Mouse (Mus musculus): ENCODE results near the gene Pold2. TPM values are rescaled to one million over a fixed set of nuclear protein-coding genes. Genes with fewer than 3 reads are reported as not detected.

The Pold2 gene
- polyA plus RNA-seq, 1 experiment from 2014 or later: 141 TPM

- Histone ChIP-seq H3K27me3 (no peaks in the 10 kb centered on the region), H3K36me3 (no peaks in the 10 kb centered on the region), H3K9me3 (replicated peaks) (no peaks in the 10 kb centered on the region), H3K4me3 (replicated peaks) (no peak overlapping the region), H3K9ac (no peak overlapping the region), H3K4me1 (peaks cover 36% of the 10 kb centered on the region), H3K27ac (peak overlapping the region; percentile 60), H3K4me2 (no peak overlapping the region)
- ATAC-seq (replicated peaks; ENCODE audit: low FRiP score): peak; percentile 62
- 19% methylated on average over 1 of the region's 1 CpGs for WGBS
Observed at GRCm38 (mm10) chr11:5852314-5852713, 25.8 kb downstream of the Pold2 start.

- Histone ChIP-seq H3K9me3 (replicated peaks) (no peaks in the 10 kb centered on the region), H3K4me2 (no peak overlapping the region), H3K27me3 (no peaks in the 10 kb centered on the region), H3K4me3 (replicated peaks) (no peak overlapping the region), H3K9ac (no peak overlapping the region), H3K27ac (peak overlapping the region; percentile 60; the same call in 1 of the 2 replicates), H3K36me3 (no peaks in the 10 kb centered on the region), H3K4me1 (peaks cover 36% of the 10 kb centered on the region)
- ATAC-seq (replicated peaks; ENCODE audit: low FRiP score): no peak
- 49% methylated on average over 4 of the region's 4 CpGs for WGBS
Observed at GRCm38 (mm10) chr11:5851021-5851736, 26.9 kb downstream of the Pold2 start.

GRCm38 (mm10) chr11:5850452-5850851, 27.6 kb downstream of the Pold2 start:
- no peak for ATAC-seq (replicated peaks; ENCODE audit: low FRiP score)
- 59% methylated on average over 5 of the region's 5 CpGs for WGBS
- Histone ChIP-seq H3K36me3 (no peaks in the 10 kb centered on the region), H3K9ac (no peak overlapping the region), H3K27me3 (no peaks in the 10 kb centered on the region), H3K9me3 (replicated peaks) (no peaks in the 10 kb centered on the region), H3K4me3 (replicated peaks) (no peak overlapping the region), H3K27ac (no peak overlapping the region), H3K4me1 (peaks cover 30% of the 10 kb centered on the region), H3K4me2 (no peak overlapping the region)

DNA sequence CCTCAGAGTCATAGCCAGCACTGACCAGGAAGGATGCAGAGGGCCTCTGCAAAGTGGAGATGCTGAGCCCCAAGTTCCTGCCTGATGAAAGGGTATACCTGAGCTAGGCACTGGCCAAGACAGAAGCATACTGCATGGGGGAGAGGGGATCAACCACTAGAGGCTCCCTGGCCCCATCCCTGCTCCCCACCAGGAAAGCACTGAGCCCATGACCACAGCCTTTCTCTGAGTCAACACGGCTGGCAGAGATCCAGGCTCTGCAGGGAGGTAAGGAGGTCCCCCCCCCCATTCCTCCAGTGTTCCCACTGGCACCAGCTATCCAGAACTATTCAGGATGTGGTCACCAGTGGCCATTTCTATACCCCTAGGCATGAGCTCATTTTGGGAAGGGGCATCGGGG, 28.8 kb downstream of the Pold2 start:
- 76% methylated on average over 2 of the region's 2 CpGs for WGBS
- Histone ChIP-seq H3K27me3 (no peaks in the 10 kb centered on the region), H3K36me3 (no peaks in the 10 kb centered on the region), H3K9me3 (replicated peaks) (no peaks in the 10 kb centered on the region), H3K4me2 (no peak overlapping the region), H3K4me1 (peaks cover 30% of the 10 kb centered on the region), H3K4me3 (replicated peaks) (no peak overlapping the region), H3K27ac (no peak overlapping the region), H3K9ac (no peak overlapping the region)
- ATAC-seq (replicated peaks; ENCODE audit: low FRiP score): no peak

GRCm38 (mm10) chr11:5848741-5849140, 29.4 kb downstream of the Pold2 start:
- 67% methylated on average over 6 of the region's 6 CpGs for WGBS

GRCm38 (mm10) chr11:5846639-5847345, 31.3 kb downstream of the Pold2 start:
- H3K9ac ChIP-seq: no peak overlapping the region
- H3K27ac ChIP-seq: peak overlapping the region; percentile 49; the same call in 1 of the 2 replicates
- no peak for ATAC-seq (replicated peaks; ENCODE audit: low FRiP score)
- WGBS: 53% methylated on average over 7 of the region's 7 CpGs
- H3K4me2 ChIP-seq: no peak overlapping the region
- no peaks in the 10 kb centered on the region for H3K27me3 ChIP-seq
- no peak overlapping the region for H3K4me3 ChIP-seq (replicated peaks)
- H3K9me3 ChIP-seq (replicated peaks): 0 out of 2 replicates have a peak, but pooled peaks cover 4% of the 10 kb centered on the region
- H3K36me3 ChIP-seq: no peaks in the 10 kb centered on the region
- peaks cover 21% of the 10 kb centered on the region for H3K4me1 ChIP-seq

More at GRCm38 (mm10) chr11:5848741-5849140, 29.4 kb downstream of the Pold2 start:
- no peak for ATAC-seq (replicated peaks; ENCODE audit: low FRiP score)
- Histone ChIP-seq H3K4me3 (replicated peaks) (no peak overlapping the region), H3K9me3 (replicated peaks) (no peaks in the 10 kb centered on the region), H3K36me3 (no peaks in the 10 kb centered on the region), H3K4me2 (no peak overlapping the region), H3K4me1 (peaks cover 30% of the 10 kb centered on the region), H3K9ac (no peak overlapping the region), H3K27me3 (no peaks in the 10 kb centered on the region), H3K27ac (no peak overlapping the region)

DNA sequence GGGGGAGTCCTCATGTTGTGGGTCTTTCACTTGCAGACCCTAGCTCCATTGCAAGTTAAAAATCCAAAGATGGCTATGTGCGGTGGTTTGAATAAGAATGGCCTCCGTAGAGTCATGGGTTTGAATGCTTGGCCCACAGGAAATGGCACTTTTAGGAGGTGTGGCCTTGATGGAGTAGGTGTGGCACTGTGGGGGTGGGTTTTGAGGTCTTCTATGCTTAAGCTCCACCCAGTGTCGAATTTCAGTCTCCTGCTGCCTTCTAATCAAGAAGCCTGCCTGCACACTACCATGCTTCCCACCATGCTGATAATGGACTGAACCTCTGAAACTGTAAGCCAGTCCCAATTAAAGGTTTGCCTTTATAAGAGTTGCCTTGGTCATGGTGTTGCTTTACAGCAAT, 35.0 kb downstream of the Pold2 start:
- WGBS: 85% methylated on average over 3 of the region's 3 CpGs
- ATAC-seq (replicated peaks; ENCODE audit: low FRiP score): no peak
- Histone ChIP-seq H3K27ac (no peak overlapping the region), H3K9me3 (replicated peaks) (0 out of 2 replicates have a peak, but pooled peaks cover 4% of the 10 kb centered on the region), H3K9ac (no peak overlapping the region), H3K27me3 (no peaks in the 10 kb centered on the region), H3K4me3 (replicated peaks) (no peak overlapping the region), H3K4me2 (no peak overlapping the region), H3K4me1 (no peaks in the 10 kb centered on the region; the same call in 1 of the 2 replicates), H3K36me3 (no peaks in the 10 kb centered on the region)

DNA sequence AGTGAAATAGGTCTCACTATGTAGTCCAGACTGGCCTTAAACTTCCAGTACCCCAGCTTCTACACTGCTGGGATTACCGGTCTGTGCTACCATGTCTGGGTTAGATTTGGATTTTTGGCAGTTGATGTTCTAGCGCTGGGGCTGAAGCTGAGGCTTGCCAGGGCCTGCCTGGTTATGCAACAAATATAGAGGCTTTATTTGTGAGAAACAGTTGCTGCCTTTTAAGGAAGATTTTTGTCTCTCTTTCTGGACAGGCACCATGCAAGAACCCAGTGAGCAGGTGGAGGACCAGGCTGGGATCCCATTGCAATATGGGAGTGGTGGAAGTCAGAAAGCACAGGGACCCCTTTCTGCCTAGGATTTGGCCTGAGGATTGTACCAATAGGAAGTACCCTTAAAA, 36.3 kb downstream of the Pold2 start:
- H3K27ac ChIP-seq: no peak overlapping the region
- no peaks in the 10 kb centered on the region for H3K36me3 ChIP-seq
- no peak overlapping the region for H3K9ac ChIP-seq
- H3K27me3 ChIP-seq: no peaks in the 10 kb centered on the region
- WGBS: 94% methylated on average over 2 of the region's 2 CpGs
- 0 out of 2 replicates have a peak, but pooled peaks cover 4% of the 10 kb centered on the region for H3K9me3 ChIP-seq (replicated peaks)
- H3K4me2 ChIP-seq: no peak overlapping the region
- no peak for ATAC-seq (replicated peaks; ENCODE audit: low FRiP score)
- H3K4me3 ChIP-seq (replicated peaks): no peak overlapping the region
- H3K4me1 ChIP-seq: peaks cover 7% of the 10 kb centered on the region

DNA sequence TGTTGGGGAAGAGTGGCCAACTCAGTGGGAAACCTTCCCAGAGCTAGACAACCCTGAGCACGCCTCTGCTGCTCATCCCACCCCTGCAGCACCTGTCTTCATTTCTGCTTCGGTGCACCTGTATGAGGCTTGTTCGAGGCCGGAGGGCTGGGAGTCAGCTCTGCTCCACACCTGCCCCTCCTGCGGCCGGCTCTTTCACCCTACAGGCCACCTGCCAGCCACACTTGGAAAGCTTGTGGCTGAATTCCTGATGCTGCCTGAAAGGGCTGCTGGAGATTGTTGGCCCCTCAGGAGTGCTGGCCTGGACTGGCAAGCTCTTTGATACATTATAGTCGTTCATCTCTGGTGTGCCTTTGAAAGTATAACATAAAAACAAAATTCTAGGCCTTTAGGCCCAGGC, 37.7 kb downstream of the Pold2 start:
- Histone ChIP-seq H3K36me3 (no peaks in the 10 kb centered on the region), H3K4me1 (peaks cover 13% of the 10 kb centered on the region), H3K27me3 (no peaks in the 10 kb centered on the region), H3K9me3 (replicated peaks) (0 out of 2 replicates have a peak, but pooled peaks cover 4% of the 10 kb centered on the region), H3K4me2 (no peak overlapping the region), H3K4me3 (replicated peaks) (no peak overlapping the region), H3K9ac (no peak overlapping the region), H3K27ac (no peak overlapping the region)
- no peak for ATAC-seq (replicated peaks; ENCODE audit: low FRiP score)
- 85% methylated on average over 7 of the region's 7 CpGs for WGBS

- peak within 1 kb of the TSS; percentile 88 for H3K9ac ChIP-seq
- peaks cover 13% of the 10 kb centered on the region for H3K4me1 ChIP-seq
- WGBS: under 1% methylated on average over 63 of the region's 63 CpGs
Observed at GRCm38 (mm10) chr11:5837251-5838246, 40.5 kb downstream of the Pold2 start, which contains the start of gene Polm. Gene Polm (minus strand): TSS chr11:5838016.

GRCm38 (mm10) chr11:5836126-5836525, 42.0 kb downstream of the Pold2 start:
- H3K4me3 ChIP-seq (replicated peaks): no peak overlapping the region
- no peaks in the 10 kb centered on the region for H3K27me3 ChIP-seq
- 55% methylated on average over 1 of the region's 1 CpGs for WGBS

More at GRCm38 (mm10) chr11:5837251-5838246, 40.5 kb downstream of the Pold2 start, which contains the start of gene Polm:
- peaks cover 24% of the 10 kb centered on the region for H3K36me3 ChIP-seq
- no peaks in the 10 kb centered on the region for H3K27me3 ChIP-seq
- H3K4me2 ChIP-seq: peak within 1 kb of the TSS; percentile 91
- H3K4me3 ChIP-seq (replicated peaks): peak within 1 kb of the TSS; percentile 76
- H3K9me3 ChIP-seq (replicated peaks): no peaks in the 10 kb centered on the region
- ATAC-seq (replicated peaks; ENCODE audit: low FRiP score): peak; percentile 96
- peak within 1 kb of the TSS; percentile 93 for H3K27ac ChIP-seq

More at GRCm38 (mm10) chr11:5836126-5836525, 42.0 kb downstream of the Pold2 start:
- H3K4me2 ChIP-seq: no peak overlapping the region
- H3K9ac ChIP-seq: no peak overlapping the region
- H3K36me3 ChIP-seq: peaks cover 38% of the 10 kb centered on the region
- no peak overlapping the region for H3K27ac ChIP-seq
- peaks cover 13% of the 10 kb centered on the region for H3K4me1 ChIP-seq
- no peaks in the 10 kb centered on the region for H3K9me3 ChIP-seq (replicated peaks)
- no peak for ATAC-seq (replicated peaks; ENCODE audit: low FRiP score)
